Mouse (Mus musculus): ENCODE measurements at regions not wholly inside any gene's neighbourhood (a gene's known extent, or its start where the extent isn't known, plus 50 kb on each side); places are given as distances from the start of the nearest gene placed in this dataset.

GRCm38 (mm10) chr3:115622920-115623319 lies 92.0 kb downstream of the S1pr1 start:
- TF ChIP-seq POLR2A (IDR thresholded peaks at IDR 0.05; ENCODE audit: insufficient read depth, low read depth, low read length) (no peak), CTCF (IDR thresholded peaks at IDR 0.05; ENCODE audit: insufficient read depth, low read depth, low read length) (no peak)

Data from olfactory bulb, adult 2 months (tissue).